Mouse (Mus musculus): ENCODE results near the gene Cep295. TPM values are rescaled to one million over a fixed set of nuclear protein-coding genes. Genes with fewer than 3 reads are reported as not detected.

Gene Cep295
- polyA plus RNA-seq, 1 experiment from 2014 or later: 14.6 TPM

DNA sequence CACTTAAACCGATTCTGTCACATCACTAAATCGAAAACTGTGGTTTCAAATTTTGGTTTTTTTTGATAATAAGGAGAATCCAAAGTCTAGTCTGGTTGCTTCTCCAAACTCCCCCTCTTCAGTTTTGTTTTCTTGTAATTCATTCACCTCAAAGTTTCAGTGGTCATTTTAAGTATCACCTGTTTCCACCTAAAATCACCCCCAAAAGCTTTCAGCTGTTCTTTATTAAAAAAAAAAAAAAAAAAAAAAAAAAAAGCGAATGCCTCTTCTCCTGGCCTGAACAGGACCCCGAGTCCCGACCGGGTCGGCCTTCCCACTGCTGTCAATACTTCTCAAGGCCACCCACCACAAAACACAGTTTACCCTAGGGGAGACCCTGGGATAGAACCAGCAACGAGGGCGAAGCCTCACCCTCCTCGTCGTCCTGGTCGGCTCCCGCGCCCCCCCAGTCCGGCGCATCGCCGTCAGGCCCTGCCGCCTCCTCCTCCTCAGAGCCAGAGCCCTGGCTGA is 78.4 kb downstream of the Cep295 start:
- Histone ChIP-seq H3K36me3 (replicated peaks) (peaks cover 21% of the 10 kb centered on the region), H3K9ac (peak overlapping the region; percentile 99), H3K4me1 (peaks cover 28% of the 10 kb centered on the region), H3K27me3 (replicated peaks) (no peaks in the 10 kb centered on the region), H3K9me3 (no peaks in the 10 kb centered on the region), H3K4me3 (peak overlapping the region; percentile 90), H3K27ac (peak overlapping the region; percentile 89), H3K4me2 (peak overlapping the region; percentile 60)
- WGBS: 9% methylated on average over 19 of the region's 19 CpGs
- ATAC-seq (replicated peaks): peak; percentile 74; the same call in 1 of the 2 replicates

DNA sequence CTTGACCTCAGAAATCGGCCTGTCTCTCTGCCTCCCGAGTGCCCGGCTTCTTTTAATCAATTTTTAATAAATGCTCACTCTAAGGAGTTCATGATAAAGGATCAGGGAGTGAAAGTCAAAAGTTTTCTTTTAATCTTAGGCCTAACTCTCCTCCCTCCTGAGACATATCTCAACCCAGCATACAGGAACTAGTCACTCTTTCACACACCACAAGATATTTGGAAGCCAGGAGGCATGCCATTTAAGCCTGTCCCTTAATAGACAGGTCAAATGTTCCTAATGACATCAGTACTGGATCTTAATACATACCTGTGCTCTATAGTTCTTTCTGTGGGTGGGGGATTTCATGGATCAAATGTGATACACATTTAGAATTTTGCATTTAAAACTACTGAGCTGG is 79.2 kb downstream of the Cep295 start:
- no peaks in the 10 kb centered on the region for H3K27me3 ChIP-seq (replicated peaks)
- H3K27ac ChIP-seq: no peak overlapping the region
- no peaks in the 10 kb centered on the region for H3K9me3 ChIP-seq
- H3K4me1 ChIP-seq: peaks cover 28% of the 10 kb centered on the region
- no peak overlapping the region for H3K4me3 ChIP-seq
- H3K36me3 ChIP-seq (replicated peaks): peaks cover 29% of the 10 kb centered on the region
- 92% methylated on average over 3 of the region's 3 CpGs for WGBS
- no peak overlapping the region for H3K4me2 ChIP-seq
- no peak overlapping the region for H3K9ac ChIP-seq
- ATAC-seq (replicated peaks): no peak

- Histone ChIP-seq H3K4me3 (no peak overlapping the region), H3K27me3 (replicated peaks) (no peaks in the 10 kb centered on the region), H3K9ac (no peak overlapping the region), H3K4me1 (peaks cover 28% of the 10 kb centered on the region), H3K27ac (no peak overlapping the region), H3K4me2 (no peak overlapping the region), H3K36me3 (replicated peaks) (peaks cover 43% of the 10 kb centered on the region), H3K9me3 (no peaks in the 10 kb centered on the region)
- ATAC-seq (replicated peaks): no peak
- 95% methylated on average over 4 of the region's 4 CpGs for WGBS
These were observed 80.7 kb downstream of the Cep295 start for GRCm38 (mm10) chr9:15276855-15277254.

DNA sequence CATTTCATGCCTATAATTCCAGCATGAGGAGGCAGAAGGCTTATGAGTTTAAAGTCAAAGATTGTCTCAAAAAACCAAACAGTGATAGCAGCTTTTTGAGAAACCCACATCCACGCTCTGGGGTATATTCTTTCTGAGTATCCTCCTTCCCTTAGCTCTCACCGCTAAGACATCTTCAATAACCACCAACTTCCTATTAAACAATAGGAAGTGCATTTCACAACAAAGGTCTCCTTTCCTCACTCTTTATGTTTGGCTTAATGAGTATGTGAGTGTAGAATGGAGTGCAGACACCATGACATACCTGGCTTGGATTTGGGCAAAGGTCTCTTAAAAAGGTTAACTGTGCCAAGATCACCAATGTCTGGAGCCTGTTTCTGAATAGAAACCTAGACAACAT is 83.6 kb downstream of the Cep295 start:
- H3K4me3 ChIP-seq: no peak overlapping the region
- peaks cover 71% of the 10 kb centered on the region for H3K36me3 ChIP-seq (replicated peaks)
- no peak overlapping the region for H3K27ac ChIP-seq
- 93% methylated on average over 2 of the region's 2 CpGs for WGBS
- peaks cover 15% of the 10 kb centered on the region for H3K4me1 ChIP-seq
- H3K4me2 ChIP-seq: no peak overlapping the region
- no peaks in the 10 kb centered on the region for H3K27me3 ChIP-seq (replicated peaks)
- no peaks in the 10 kb centered on the region for H3K9me3 ChIP-seq
- no peak overlapping the region for H3K9ac ChIP-seq
- ATAC-seq (replicated peaks): no peak

Small RNAs within 50 kb of the gene (microRNA-seq; reads per million reads assigned to microRNA genes)
- gene Gm49349 (not detected), gene mmu-mir-7650 (not detected)

Other genes with a start within 250 kb of the Cep295 start
- gene Hephl1, start 245.7 kb downstream of the Cep295 start, polyA plus RNA-seq (2015; fragmentation: Nextera tagmentation; extraction: Ambion mirVana): not detected in 2 replicates
- gene Vstm5, start 118.7 kb downstream of the Cep295 start, polyA plus RNA-seq (2015; fragmentation: Nextera tagmentation; extraction: Ambion mirVana): 22.9 and 24.8 TPM in 2 replicates
- 30.8 and 36.1 TPM in 2 replicates for gene Med17, start 77.9 kb downstream of the Cep295 start, polyA plus RNA-seq (2015; fragmentation: Nextera tagmentation; extraction: Ambion mirVana)
- 41.1 and 48.9 TPM in 2 replicates for gene Taf1d, start 51.6 kb downstream of the Cep295 start, polyA plus RNA-seq (2015; fragmentation: Nextera tagmentation; extraction: Ambion mirVana)
- gene 4931406C07Rik, start 51.3 kb downstream of the Cep295 start, polyA plus RNA-seq (2015; fragmentation: Nextera tagmentation; extraction: Ambion mirVana): 12.1 and 13.9 TPM in 2 replicates
- 0.29 and 0.49 TPM in 2 replicates for gene Smco4, start 135.6 kb upstream of the Cep295 start, polyA plus RNA-seq (2015; fragmentation: Nextera tagmentation; extraction: Ambion mirVana)

All from midbrain, embryonic 15.5 days (tissue).